Mouse (Mus musculus): ENCODE results near the gene Zfp324. TPM values are rescaled to one million over a fixed set of nuclear protein-coding genes. Genes with fewer than 3 reads are reported as not detected.

Gene Zfp324
- total RNA-seq, 2 experiments from 2014 or later: 3.1 to 3.7 TPM

DNA sequence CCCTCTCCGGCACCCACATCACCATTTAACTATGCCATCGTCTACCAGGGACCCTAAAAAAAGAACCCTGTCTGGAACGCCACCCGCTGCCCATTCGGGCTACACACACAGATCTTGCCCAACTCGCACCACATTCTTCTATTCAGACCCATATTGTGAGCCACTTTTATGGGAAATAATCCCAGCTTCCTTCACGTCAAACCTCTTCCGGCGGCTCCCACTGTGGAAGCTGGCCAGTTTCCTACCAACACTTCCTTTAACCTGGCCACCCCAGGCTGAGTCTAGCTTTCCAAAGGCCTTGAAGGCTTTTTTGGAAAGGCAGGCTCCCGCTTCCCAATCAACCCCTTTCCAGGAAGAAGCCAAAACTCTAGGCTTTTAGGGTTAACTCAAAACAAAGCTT lies 40.9 kb downstream of the Zfp324 start:
- no peak for ATAC-seq (replicated peaks; ENCODE audit: low FRiP score, low TSS enrichment, poor library complexity, severe bottlenecking)

DNA sequence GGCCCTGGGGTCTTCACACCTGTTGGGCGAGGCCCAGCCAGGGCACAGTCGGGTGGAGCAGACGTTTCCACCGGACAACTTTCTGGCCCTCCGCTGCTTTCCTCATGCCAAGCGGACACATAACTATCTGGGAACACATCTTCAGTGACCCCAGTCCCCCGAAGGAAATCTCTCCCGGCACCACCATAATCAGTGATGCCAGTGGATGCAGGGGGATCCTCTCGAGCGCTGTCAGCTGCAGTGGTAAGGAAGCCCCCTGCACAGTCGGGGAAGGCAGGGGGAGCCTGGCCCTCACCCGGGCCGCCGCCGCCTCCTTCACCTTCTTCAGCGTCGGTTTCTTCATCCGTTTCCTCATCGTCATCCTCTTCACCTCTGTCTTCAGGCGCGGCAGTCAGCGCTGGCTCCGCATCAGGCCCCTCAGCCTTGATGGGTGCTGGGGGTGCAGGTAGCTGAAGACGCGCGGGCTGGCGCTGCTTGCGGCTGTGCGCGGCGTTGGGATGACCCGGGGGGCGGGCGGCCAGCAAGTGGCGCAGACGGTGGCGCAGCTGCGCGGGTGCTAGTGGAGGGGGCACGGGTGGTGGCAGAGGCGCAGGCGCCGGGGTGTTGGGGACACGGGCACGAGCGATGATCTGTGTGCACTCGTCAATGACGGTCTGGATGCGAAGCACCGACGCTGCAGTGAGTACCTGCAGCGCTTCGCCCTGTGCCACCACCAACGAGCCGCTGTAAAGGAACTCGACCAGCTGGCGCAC lies 41.9 kb downstream of the Zfp324 start:
- ATAC-seq (replicated peaks; ENCODE audit: low FRiP score, low TSS enrichment, poor library complexity, severe bottlenecking): no peak

DNA sequence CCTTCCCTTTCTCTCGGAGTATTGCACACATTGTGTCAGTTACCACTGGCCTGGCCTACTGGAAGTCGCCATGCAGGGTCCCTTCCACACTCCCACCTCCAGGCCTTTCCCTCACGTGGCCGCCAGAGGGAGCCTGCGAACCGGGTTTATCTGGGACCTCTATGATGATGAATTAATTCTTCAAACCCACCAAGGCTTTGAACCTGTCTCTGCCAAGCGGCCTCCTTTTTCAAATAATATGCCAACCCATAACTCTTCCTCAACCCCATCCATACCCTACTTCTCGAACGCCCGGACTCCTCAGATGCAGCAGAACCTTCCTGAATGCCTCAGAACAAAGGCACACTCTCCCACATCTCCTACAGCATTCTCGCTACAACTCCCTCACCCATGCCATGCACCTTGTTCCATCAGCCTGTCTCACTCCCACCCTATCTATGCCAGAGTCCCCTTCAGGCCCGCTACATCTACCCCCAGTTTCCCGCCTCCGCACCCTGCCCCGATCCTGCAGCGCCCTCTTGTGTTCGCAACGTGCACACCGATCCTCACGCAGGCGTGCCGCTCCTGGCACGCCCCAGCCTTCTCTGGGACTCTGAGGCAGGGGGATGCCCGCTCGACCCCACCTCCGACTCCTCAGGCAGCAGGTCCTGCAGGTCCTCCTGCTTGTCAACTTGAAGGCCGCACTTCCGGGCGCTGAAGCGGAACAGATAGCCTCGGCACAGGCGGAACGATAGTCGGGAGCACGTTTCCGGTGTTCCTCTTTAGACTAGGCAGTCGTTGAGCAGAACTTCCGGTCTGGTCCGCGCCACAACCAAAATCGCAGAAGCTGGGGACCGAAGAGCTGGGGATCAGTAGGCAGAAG lies 43.7 kb downstream of the Zfp324 start:
- peak; percentile 94 for ATAC-seq (replicated peaks; ENCODE audit: low FRiP score, low TSS enrichment, poor library complexity, severe bottlenecking)

DNA sequence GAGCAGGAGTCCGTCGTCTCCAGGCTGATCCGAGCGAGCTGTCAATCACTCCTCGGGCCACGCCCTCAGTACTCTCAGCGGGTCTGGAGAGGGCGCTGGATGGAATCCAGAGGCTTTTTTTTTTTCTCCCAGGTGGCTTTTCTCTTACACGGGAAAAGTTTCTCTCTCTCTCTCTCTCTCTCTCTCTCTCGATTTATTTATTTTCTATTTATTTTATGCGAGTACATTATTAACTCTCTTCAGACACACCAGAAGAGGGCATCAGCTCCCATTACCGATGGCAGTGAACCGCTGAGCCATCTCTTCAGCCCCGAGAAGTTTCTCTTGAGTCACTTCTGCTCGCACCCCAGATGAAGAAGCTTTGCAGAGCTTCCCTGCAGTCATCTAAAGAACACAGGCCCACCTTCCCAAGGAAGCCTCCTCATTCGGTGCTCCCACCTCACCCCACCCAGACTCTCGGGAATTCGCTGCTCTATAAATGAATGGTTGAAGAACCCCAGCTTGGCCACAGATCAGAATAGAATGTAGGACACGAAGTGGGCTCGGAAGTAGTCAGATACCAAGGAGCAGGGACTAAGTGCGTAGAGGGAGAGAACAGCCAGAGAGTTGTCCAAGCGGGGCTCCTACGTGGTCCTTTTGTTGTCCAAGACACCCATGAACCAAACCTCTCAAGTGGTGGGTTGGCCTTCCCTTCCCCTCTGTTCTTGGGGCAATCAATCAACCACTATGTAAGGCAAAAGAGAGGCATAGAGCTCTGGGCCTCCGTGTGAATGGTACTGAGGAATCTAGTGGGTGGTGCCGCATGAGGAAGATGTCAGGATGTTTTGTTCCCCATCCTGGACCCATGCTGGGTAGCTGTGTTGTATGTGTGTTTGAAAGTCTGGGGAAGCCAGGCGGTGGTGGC lies 44.6 kb downstream of the Zfp324 start, which contains the start of gene Zbtb45:
Gene Zbtb45, minus strand, starts transcription at position 30 of the 904 bp plus-strand sequence.
- ATAC-seq (replicated peaks; ENCODE audit: low FRiP score, low TSS enrichment, poor library complexity, severe bottlenecking): no peak

DNA sequence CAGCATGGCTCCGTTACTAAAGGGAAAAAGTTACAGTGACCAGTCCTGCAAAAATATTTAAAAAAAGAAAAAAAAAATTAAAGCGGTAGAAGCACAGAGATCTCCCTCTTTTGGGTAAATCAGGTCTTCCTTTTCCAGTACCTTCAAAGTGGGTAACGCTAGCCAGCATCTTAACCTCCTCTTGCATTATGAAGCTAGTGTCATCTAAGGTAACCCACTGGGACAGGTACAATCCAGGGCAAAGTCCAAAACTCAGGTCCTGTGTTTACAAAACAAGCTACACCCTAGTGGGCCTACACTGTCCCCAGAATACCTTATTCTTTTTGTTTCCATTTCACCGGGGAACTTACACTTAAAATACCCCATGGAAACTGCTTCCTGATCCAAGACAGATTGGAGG lies 48.0 kb downstream of the Zfp324 start:
- ATAC-seq (replicated peaks; ENCODE audit: low FRiP score, low TSS enrichment, poor library complexity, severe bottlenecking): no peak

DNA sequence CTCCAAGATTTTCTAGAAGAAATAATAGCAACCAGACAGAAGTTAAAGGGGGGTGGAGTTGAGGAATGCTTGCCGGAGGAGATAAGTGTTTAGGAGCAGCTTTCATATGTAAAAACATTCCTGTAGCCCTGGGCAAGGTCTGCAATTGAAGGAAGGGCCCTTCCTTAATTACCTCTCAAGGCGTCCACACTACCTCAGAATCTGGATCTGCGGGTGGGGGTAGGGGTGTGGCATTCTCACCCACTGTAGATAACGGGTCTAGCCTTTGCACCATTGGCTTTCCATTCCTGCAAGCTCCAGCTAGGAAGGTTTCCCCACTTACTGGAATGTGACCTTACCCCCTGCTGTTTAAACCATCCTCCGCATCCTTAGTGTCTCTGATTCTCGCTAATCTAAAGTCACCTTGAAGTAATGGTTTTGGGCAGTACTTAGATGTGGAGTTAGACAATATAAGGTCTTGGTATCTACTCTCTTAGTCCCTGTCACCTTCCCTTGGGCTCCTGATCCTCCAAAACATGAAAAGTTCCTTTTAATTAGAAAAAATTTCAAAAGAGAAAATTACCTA lies 48.7 kb downstream of the Zfp324 start:
- no peak for ATAC-seq (replicated peaks; ENCODE audit: low FRiP score, low TSS enrichment, poor library complexity, severe bottlenecking)

DNA sequence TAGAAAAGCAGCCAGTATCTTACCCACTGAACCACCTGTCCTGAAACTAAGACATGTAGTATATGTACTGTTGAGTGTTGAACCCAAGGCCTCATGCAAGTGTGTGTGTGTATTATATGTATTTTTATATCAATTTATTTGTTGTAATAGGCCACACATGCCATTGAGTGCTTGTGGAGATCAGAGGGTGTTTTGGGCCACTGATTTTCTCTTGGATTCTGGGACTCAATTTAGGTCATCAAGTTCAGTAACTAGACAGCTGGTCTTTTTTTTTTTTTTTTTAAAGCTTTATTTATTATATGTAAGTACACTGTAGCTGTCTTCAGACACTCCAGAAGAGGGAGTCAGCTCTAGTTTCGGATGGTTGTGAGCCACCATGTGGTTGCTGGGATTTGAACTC lies 49.6 kb downstream of the Zfp324 start:
- no peak for ATAC-seq (replicated peaks; ENCODE audit: low FRiP score, low TSS enrichment, poor library complexity, severe bottlenecking)

DNA sequence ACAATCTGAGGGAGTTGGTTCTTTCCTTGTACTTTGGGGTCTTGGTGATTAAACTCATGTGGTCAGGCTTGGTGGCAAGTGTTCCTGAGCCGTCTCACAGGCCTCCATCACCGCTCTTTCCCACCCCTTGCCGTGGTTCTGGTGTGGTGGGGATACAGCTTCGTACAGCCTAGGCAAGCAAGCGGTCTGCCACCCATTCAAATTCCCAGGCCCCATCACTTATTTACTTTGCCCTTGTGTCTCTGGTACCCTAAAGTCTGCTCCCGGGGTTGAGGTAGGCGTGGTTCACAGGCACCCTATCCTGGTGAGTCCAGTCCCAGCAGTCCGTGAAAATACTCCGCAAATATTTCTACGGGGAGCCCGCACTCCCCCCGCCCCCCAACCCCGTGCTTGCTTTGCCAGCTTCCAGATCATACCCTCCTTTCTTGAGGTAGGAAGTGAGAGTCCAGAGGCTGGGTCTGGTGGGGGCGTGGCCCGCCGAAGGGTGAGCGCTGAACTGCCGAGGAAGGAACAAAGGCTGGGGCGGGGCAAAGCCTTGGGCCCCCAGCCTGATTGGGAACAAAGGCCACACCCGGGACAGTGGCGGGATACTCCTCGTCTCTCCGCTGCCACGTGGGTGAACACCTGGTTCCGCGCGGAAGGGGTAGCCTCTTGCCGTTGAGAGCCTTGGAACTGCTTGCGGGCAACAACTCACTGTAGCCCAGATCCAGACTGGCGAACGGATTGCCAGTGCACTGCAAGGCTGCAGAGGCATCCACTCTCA lies 57.3 kb downstream of the Zfp324 start:
- peak; percentile 58 for ATAC-seq (replicated peaks; ENCODE audit: low FRiP score, low TSS enrichment, poor library complexity, severe bottlenecking)

Other genes with a start within 250 kb of the Zfp324 start
- gene Vmn2r56, start 230.8 kb upstream of the Zfp324 start, total RNA-seq (2014; fragmentation: Nextera tagmentation): not detected in 2 replicates
- not detected in 2 replicates for gene Vmn2r56, start 230.8 kb upstream of the Zfp324 start, total RNA-seq (2017)
- gene Zscan18, start 162.2 kb upstream of the Zfp324 start, total RNA-seq (2014; fragmentation: Nextera tagmentation): 0.94 and 3.2 TPM in 2 replicates
- gene Zscan18, start 162.2 kb upstream of the Zfp324 start, total RNA-seq (2017): 1.9 and 5.8 TPM in 2 replicates
- 12.3 and 14.0 TPM in 2 replicates for gene Zfp329, start 147.0 kb upstream of the Zfp324 start, total RNA-seq (2014; fragmentation: Nextera tagmentation)
- 7.8 TPM in 2 replicates for gene Zfp329, start 147.0 kb upstream of the Zfp324 start, total RNA-seq (2017)
- gene Zfp110, start 131.1 kb upstream of the Zfp324 start, total RNA-seq (2014; fragmentation: Nextera tagmentation): 26.7 and 30.6 TPM in 2 replicates
- gene Zfp110, start 131.1 kb upstream of the Zfp324 start, total RNA-seq (2017): 38.0 and 38.1 TPM in 2 replicates
- gene Zfp128, start 84.7 kb upstream of the Zfp324 start, total RNA-seq (2014; fragmentation: Nextera tagmentation): 3.2 and 6.2 TPM in 2 replicates
- gene Zfp128, start 84.7 kb upstream of the Zfp324 start, total RNA-seq (2017): 3.3 and 4.0 TPM in 2 replicates
- gene Zscan22, start 68.0 kb upstream of the Zfp324 start, total RNA-seq (2014; fragmentation: Nextera tagmentation): 13.3 and 18.7 TPM in 2 replicates
- 5.7 and 7.1 TPM in 2 replicates for gene Zscan22, start 68.0 kb upstream of the Zfp324 start, total RNA-seq (2017)
- 3,241 and 3,814 TPM in 2 replicates for gene Rps5, start 43.5 kb upstream of the Zfp324 start, total RNA-seq (2014; fragmentation: Nextera tagmentation)
- 1,950 and 2,335 TPM in 2 replicates for gene Rps5, start 43.5 kb upstream of the Zfp324 start, total RNA-seq (2017)
- gene Rnf225, start 38.4 kb upstream of the Zfp324 start, total RNA-seq (2014; fragmentation: Nextera tagmentation): 0.77 and 1.2 TPM in 2 replicates
- gene Rnf225, start 38.4 kb upstream of the Zfp324 start, total RNA-seq (2017): 1.6 TPM in 1 of 2 replicates, not detected in the other
- 6.1 and 9.0 TPM in 2 replicates for gene Zfp446, start 12.0 kb downstream of the Zfp324 start, total RNA-seq (2014; fragmentation: Nextera tagmentation)
- 1.6 and 1.9 TPM in 2 replicates for gene Zfp446, start 12.0 kb downstream of the Zfp324 start, total RNA-seq (2017)
- gene Slc27a5, start 32.4 kb downstream of the Zfp324 start, total RNA-seq (2014; fragmentation: Nextera tagmentation): not detected in 2 replicates
- not detected in 2 replicates for gene Slc27a5, start 32.4 kb downstream of the Zfp324 start, total RNA-seq (2017)
- 654 and 831 TPM in 2 replicates for gene Trim28, start 33.3 kb downstream of the Zfp324 start, total RNA-seq (2014; fragmentation: Nextera tagmentation)
- 556 and 566 TPM in 2 replicates for gene Trim28, start 33.3 kb downstream of the Zfp324 start, total RNA-seq (2017)
- 14.0 and 30.8 TPM in 2 replicates for gene Zbtb45, start 44.2 kb downstream of the Zfp324 start, total RNA-seq (2014; fragmentation: Nextera tagmentation)
- gene Zbtb45, start 44.2 kb downstream of the Zfp324 start, total RNA-seq (2017): 5.1 and 9.2 TPM in 2 replicates
- gene Chmp2a, start 69.0 kb downstream of the Zfp324 start, total RNA-seq (2014; fragmentation: Nextera tagmentation): 159 and 192 TPM in 2 replicates
- 142 and 150 TPM in 2 replicates for gene Chmp2a, start 69.0 kb downstream of the Zfp324 start, total RNA-seq (2017)
- 222 and 267 TPM in 2 replicates for gene Ube2m, start 72.4 kb downstream of the Zfp324 start, total RNA-seq (2014; fragmentation: Nextera tagmentation)
- 106 and 110 TPM in 2 replicates for gene Ube2m, start 72.4 kb downstream of the Zfp324 start, total RNA-seq (2017)
- 0.62 and 3.9 TPM in 2 replicates for gene Mzf1, start 88.9 kb downstream of the Zfp324 start, total RNA-seq (2014; fragmentation: Nextera tagmentation)
- 0.47 and 1.3 TPM in 2 replicates for gene Mzf1, start 88.9 kb downstream of the Zfp324 start, total RNA-seq (2017)
- not detected in 2 replicates for gene Vmn1r85, start 129.3 kb downstream of the Zfp324 start, total RNA-seq (2014; fragmentation: Nextera tagmentation)
- not detected in 2 replicates for gene Vmn1r85, start 129.3 kb downstream of the Zfp324 start, total RNA-seq (2017)
- not detected in 2 replicates for gene Vmn1r86, start 154.1 kb downstream of the Zfp324 start, total RNA-seq (2014; fragmentation: Nextera tagmentation)
- not detected in 2 replicates for gene Vmn1r86, start 154.1 kb downstream of the Zfp324 start, total RNA-seq (2017)
- gene Vmn1r87, start 174.3 kb downstream of the Zfp324 start, total RNA-seq (2014; fragmentation: Nextera tagmentation): not detected in 2 replicates
- not detected in 2 replicates for gene Vmn1r87, start 174.3 kb downstream of the Zfp324 start, total RNA-seq (2017)
- gene Vmn1r88, start 193.7 kb downstream of the Zfp324 start, total RNA-seq (2014; fragmentation: Nextera tagmentation): 0.25 TPM in 1 of 2 replicates, not detected in the other
- gene Vmn1r88, start 193.7 kb downstream of the Zfp324 start, total RNA-seq (2017): not detected in 2 replicates
- not detected in 2 replicates for gene Vmn1r89, start 247.2 kb downstream of the Zfp324 start, total RNA-seq (2014; fragmentation: Nextera tagmentation)
- not detected in 2 replicates for gene Vmn1r89, start 247.2 kb downstream of the Zfp324 start, total RNA-seq (2017)

All from megakaryocyte-erythroid progenitor cell, adult 5-6 weeks (primary cell).